Mouse (Mus musculus): Measurements from ENCODE around the gene Zfp597.
A peak's percentile ranks its signal among the peaks of the same experiment; 100 is the strongest.
"Not testable (repeated sequence)": the region's sequence is repeated elsewhere in the genome, so short reads cannot be mapped to it uniquely, and the experiment has no call there.

Zfp597 gene

DNA sequence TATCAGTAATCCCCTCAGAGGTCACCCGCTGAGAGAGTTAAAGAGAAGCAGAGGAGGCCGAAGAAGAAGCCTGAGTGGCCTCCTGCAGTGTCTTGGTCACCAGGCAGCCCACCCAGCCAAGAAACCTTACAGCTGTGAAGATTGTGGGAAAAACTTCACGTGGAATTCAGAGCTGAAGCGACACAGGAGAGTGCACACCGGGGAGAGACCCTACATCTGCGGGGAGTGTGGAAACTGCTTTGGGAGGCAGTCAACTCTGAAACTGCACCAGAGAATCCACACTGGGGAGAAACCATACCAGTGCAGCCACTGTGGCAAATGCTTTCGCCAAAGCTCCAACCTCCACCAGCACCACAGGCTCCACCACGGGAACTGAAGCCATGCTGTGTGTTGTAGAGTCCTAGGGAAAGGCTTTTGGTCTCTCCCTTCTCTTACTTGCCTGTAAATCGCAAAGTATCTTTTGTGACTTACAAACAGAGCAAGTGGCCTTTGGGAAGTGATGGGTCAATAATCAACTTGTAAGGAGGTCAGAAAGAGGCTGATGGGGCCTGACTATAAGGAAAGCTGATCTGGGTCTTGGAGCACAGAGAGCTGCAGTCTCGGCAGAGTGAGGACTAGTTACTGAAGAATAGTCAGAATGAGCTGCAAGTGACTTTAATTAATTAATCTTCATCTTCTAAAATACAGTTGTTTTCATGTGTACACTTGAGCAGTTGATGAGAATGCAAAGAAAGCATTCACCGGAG lies 29.8 kb downstream of the Zfp597 start:
- DNase-seq: no peak

DNA sequence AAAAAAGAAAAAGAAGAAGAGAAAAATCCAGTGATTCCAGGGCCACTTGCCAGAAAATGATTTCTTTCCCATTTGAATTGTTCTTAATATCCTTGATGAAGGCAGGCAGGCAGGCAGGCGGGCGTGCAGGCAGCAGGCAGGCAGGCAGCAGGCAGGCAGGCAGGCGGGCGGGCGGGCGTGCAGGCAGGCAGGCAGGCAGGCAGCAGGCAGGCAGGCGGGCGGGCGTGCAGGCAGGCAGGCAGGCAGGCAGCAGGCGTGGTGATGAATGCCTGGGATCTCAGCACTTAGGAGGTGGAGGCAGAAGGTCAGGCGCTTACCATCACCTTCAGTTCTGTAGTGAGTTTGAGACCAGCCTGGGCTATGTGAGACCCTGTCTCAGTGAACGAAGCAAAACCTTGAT lies 31.8 kb downstream of the Zfp597 start:
- DNase-seq: no peak

DNA sequence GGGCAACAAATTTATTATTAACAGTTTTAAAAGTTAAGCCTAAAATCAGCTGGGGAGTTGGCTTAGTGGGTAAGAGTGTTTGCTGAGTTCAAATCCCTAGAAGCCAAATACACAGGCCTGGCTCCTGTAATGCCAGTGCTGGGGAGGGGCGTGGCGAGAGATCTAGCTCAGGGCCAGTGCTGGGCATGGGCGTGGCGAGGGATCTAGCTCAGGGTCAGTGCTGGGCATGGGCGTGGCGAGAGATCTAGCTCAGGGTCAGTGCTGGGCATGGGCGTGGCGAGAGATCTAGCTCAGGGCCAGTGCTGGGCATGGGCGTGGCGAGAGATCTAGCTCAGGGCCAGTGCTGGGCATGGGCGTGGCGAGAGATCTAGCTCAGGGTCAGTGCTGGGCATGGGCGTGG lies 33.1 kb downstream of the Zfp597 start:
- DNase-seq: not testable (repeated sequence)

DNA sequence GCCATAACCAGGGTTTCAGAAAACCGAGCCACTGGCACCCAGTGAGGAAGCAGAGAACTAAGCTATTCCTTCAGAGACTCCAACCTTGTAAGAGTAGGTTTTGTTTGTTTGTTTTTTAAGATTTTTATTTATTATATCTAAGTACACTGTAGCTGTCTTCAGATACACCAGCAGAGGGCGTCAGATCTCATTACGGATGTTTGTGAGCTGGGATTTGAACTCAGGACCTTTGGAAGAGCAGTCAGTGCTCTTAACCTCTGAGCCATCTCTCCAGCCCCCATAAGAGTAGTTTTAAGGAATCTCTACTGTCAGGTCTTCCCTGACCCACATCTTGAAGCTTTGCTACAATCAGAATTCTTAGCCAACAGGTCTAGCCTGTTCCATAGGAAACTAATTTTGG lies 35.9 kb downstream of the Zfp597 start:
- no peak for DNase-seq

DNA sequence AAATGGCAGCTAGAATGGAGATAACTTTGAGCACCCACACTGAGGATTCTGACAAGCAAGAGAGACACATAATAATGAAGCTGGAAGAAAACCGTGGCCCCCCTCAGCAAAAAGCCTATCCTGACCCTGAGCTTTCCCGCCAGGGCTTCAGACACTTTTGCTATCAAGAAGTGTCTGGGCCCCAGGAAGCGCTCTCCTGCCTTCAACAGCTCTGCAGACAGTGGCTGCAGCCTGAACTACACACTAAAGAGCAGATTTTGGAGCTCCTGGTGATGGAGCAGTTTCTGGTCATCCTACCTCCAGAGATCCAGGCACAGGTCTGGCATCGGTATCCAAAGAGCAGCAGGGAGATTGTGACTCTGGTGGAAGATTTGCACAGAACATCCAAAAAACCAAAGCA lies 36.5 kb downstream of the Zfp597 start:
- peak; percentile 12 to 13 for DNase-seq

DNA sequence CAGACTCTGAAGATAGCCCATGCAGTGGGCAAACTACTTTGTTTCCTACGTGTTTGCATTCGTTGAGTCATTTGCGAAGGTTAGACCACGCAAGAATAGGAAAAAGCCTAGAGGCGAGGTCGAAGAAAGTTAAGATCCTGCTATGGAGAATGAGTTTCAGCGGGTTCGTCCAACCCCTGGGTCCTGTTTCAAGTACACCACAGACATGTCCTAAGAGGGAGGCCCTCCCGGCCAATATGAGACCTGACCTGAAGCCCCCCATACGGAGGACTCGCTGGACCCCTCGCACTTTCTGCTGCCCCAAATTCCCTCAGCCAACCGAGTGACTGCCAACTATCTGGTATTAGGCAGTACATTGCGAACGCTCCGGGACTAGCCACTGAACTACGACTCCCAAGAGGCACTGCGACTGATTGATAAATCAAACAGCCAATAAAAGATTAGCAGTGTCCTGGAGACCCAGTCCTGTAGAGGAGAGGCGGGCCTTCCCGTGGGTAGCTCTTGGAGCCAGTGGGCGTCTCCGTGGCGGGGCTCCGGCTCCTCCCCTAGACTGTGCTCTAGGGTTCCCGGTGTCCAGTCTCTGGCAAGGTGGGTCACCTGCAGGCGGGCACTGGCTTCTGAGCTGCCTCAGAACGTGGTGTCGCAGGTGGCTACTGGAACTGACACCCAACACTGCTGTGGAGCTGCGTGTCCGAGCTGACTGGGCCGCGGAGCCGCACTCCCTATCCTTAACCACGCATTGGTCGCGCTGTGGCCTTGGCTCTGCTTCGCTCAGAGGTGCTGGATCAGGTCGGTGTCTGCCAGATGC lies 37.4 kb downstream of the Zfp597 start, which contains the start of gene Zfp174:
Gene Zfp174 (plus strand): TSS at position 558 of the 808 bp plus-strand sequence.
- DNase-seq: peak; percentile 92 to 96

DNA sequence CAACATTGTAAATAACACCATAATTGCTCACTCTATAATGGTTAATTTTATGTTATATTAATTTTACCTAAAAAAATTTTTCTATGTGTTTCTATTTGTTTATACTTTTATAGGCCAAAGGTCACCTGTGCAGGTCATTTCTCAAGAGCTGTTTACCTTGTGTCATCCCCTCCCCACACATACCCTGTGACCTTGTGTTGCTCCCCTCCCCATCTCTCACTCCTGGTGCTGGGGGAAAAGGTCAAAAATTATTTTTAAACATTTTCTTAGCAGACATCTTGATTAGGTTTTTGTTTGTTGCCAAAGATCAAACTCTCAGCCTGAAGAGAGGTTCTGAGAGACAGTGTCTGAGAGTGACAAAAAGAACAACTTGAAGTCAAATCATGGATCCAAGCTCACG lies 40.6 kb downstream of the Zfp597 start:
- DNase-seq: no peak

DNA sequence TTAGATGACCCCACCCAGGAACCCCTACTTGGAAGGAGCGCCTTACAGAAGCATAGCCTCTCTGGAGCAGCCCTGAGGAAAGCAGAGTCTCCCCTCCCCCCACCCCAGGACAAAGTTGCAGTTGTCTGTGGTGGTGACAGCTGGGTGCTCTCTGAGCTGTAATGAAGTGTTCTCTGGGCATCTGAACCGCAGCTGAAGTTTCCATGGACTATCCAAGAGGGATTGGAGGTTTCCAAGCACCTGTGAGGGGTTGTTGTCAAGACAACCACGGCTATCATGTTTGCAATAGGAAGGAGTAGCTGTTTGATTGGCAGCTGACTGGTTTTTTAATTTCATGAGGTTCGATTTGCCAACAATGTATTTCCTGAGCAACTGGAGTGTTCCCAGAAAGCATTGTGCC lies 41.4 kb downstream of the Zfp597 start:
- DNase-seq: no peak

DNA sequence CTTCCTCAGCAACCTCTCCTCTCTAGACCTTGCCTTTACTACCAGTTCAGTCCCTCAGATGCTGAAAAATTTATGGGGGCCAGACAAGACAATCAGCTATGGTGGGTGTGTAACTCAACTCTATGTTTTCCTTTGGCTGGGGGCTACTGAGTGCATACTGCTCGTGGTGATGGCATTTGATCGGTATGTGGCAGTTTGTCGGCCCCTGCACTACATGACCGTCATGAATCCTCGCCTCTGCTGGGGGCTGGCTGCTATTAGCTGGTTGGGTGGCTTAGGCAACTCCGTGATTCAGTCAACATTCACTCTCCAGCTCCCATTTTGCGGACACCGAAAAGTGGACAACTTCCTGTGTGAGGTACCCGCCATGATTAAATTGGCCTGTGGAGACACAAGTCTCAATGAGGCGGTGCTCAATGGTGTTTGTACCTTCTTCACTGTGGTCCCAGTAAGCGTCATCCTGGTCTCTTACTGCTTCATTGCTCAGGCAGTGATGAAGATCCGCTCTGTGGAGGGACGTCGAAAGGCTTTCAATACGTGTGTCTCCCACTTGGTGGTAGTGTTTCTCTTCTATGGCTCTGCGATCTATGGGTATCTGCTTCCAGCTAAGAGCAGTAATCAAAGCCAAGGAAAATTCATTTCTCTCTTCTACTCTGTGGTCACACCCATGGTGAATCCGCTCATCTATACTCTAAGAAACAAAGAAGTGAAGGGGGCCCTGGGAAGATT lies 45.0 kb downstream of the Zfp597 start:
- peak in 1 of 2 experiments; percentile 19 for DNase-seq

DNA sequence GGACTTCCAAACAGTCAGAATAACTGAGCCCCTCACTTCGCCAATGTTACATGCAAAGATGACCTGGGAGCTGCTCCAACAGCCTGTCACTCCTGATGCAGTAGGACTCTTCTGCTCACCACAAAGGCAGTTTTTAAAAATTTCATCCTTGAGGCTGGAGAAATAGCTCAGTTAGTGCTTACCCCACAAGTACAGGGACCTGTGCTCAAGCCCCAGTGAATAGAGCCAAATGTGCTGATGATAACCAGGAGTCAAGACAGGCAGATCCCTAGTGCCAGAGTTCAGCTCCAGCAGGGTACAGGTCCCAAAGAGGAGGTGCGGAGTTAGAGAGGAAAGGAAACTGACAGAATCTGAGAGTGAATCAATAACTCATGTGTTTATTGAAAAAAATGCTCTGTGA lies 48.9 kb downstream of the Zfp597 start:
- no peak for DNase-seq

DNA sequence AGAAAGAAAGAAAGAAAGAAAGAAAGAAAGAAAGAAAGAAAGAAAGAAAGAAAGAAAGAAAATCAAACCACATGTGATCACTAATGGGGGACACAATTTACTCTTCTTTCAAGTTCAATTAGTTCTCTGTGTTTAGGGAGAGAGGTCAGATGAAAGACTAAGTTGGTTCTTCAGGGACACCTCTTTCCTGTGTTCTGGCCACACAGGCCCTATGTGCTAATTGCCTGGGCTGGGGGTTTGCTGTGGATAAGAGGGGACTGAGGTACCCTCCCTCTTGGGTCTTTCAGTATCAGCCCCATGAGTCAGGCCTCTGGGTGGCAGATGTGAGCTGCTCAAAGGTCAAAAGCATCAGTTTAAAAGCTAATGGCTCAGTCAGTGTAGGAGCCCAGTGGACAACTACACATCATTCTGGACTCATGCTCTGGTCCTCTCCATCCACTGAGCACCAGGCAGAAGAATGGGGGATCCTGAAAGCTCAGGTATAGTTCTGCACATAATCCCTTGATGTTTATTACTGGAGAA lies 53.7 kb downstream of the Zfp597 start, which contains the start of gene Olfr15:
Gene Olfr15 (plus strand): TSS at position 291 of the 522 bp plus-strand sequence.
- DNase-seq: no peak

DNA sequence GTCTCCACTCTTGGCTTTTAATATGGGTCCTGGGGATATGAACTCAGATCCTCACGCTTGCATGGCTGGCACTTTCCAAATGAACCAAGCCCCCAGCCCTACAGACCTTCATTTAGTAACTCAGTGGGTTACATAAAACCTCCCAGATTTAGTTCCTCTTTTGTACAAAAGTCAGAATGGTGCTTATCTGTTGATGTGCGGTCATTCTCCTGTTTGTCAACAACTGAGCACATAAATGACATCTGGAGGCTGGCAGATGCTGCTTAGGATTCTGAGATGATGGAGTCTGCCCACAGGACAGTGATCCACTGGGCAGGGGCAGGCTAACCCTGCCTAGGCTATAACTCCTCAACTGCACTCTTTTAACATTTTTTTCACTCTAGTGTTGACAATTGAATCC lies 54.6 kb downstream of the Zfp597 start:
- no peak for DNase-seq

DNA sequence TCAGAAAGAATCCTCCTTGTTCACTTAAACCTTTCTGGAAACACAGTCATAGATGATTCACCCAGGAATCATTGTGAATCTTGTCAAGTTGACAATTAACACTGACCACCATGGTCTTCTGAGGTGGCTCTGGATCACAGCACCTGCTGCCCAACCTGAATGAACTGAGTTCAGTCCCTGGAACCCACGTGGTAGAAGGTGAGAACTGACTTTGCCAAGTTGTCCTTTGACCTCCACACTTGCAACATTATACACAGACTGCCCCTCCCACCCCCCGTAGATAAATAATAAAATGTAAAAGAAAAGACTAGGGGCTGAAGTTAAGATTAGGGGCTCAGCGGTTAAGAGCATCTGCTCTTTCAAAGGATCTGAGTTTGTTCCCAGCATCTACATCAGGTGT lies 56.3 kb downstream of the Zfp597 start:
- no peak for DNase-seq

DNA sequence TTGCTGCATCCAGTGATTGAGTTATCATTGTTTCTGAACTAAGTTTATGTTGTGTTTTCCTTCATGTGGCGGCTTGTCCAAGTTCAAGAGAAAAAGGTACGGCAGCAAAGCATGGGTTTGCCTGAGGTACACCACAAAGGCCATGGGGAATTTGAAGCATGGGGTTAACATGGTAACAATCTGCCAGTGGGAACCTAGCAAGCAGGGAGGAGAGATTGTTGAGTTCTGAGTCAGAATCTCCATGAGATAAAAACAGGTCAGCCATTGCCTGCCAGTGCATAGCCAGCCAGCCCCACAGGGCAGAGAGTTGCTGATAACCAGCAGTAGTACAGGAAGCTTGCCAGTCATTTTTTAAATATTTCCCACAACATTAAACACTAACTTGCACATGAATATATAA lies 64.2 kb downstream of the Zfp597 start:
- DNase-seq: no peak

DNA sequence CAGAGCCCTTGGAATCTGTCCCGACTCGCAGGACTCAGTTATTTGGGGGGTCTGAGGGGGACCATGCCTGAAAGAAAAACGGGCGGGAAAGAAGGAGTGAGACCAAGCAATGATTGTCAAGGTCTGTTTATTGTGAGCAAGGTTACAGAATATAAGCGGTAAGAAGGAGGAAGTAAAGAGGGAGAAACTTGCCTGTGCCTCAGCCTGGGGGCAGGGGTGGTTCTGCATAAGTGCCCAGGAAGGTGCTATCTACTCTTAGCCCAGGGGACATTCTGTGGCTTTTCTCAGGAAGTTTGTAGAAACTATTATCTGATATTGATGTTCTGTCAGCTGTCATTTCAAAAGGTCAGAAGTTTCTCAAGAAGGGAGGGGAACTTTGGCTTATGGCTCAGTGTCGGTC lies 69.7 kb downstream of the Zfp597 start:
- not testable (repeated sequence) for DNase-seq
